Mouse (Mus musculus): ENCODE measurements around the gene Spaca4. TPM values are rescaled to one million over a fixed set of nuclear protein-coding genes. Genes with fewer than 3 reads are reported as not detected.
A peak's percentile ranks its signal among the peaks of the same experiment; 100 is the strongest.

Spaca4 gene
- total and polyA plus RNA-seq, 2 experiments from 2014 or later: not detected

GRCm38 (mm10) chr7:45699523-45700141 is 26.0 kb downstream of the Spaca4 start, which contains the start of gene Car11:
Car11 (plus strand) TSS chr7:45699843.
- Histone ChIP-seq H3K9ac (replicated peaks; ENCODE audit: low read length, poor library complexity, severe bottlenecking) (peak within 1 kb of the TSS; percentile 80), H3K4me2 (ENCODE audit: low read depth, low read length, poor library complexity, severe bottlenecking) (peak within 1 kb of the TSS; percentile 94), H3K4me1 (ENCODE audit: insufficient read depth, low read length) (peaks cover 14% of the 10 kb centered on the region), H3K4me3 (ENCODE audit: low read depth, low read length) (peak within 1 kb of the TSS; percentile 56), H3K27ac (ENCODE audit: low read depth, low read length) (peak within 1 kb of the TSS; percentile 95), H3K27me3 (ENCODE audit: insufficient read depth, low read length) (no peaks in the 10 kb centered on the region), H3K9me3 (ENCODE audit: low read length) (no peaks in the 10 kb centered on the region), H3K36me3 (ENCODE audit: insufficient read depth, low read length) (no peaks in the 10 kb centered on the region)
- DNase-seq (ENCODE audit: low spot score) (peak; percentile 48), ATAC-seq (ENCODE audit: low FRiP score) (peak; percentile 10; the same call in 1 of the 2 replicates)
- no peak for TF ChIP-seq CTCF (IDR thresholded peaks at IDR 0.05)
- under 1% methylated on average over 35 of the region's 36 CpGs for WGBS

GRCm38 (mm10) chr7:45697894-45698293 is 27.7 kb downstream of the Spaca4 start:
- no peak for ATAC-seq (ENCODE audit: low FRiP score)
- no peaks in the 10 kb centered on the region for H3K9me3 ChIP-seq (ENCODE audit: low read length)
- 84% methylated on average over 3 of the region's 7 CpGs for WGBS

GRCm38 (mm10) chr7:45695098-45695497 is 30.5 kb downstream of the Spaca4 start:
- TF ChIP-seq CTCF (IDR thresholded peaks at IDR 0.05): no peak
- DNase-seq (ENCODE audit: low spot score): no peak
- H3K4me3 ChIP-seq (ENCODE audit: low read depth, low read length): no peak overlapping the region
- H3K9ac ChIP-seq (replicated peaks; ENCODE audit: low read length, poor library complexity, severe bottlenecking): no peak overlapping the region
- H3K9me3 ChIP-seq (ENCODE audit: low read length): no peaks in the 10 kb centered on the region
- peaks cover 8% of the 10 kb centered on the region; the same call in 1 of the 2 replicates for H3K4me1 ChIP-seq (ENCODE audit: insufficient read depth, low read length)
- 16% methylated on average over 6 of the region's 6 CpGs for WGBS
- H3K27me3 ChIP-seq (ENCODE audit: insufficient read depth, low read length): no peaks in the 10 kb centered on the region
- no peak overlapping the region for H3K27ac ChIP-seq (ENCODE audit: low read depth, low read length)
- no peaks in the 10 kb centered on the region for H3K36me3 ChIP-seq (ENCODE audit: insufficient read depth, low read length)
- no peak for ATAC-seq (ENCODE audit: low FRiP score)
- no peak overlapping the region for H3K4me2 ChIP-seq (ENCODE audit: low read depth, low read length, poor library complexity, severe bottlenecking)

More at GRCm38 (mm10) chr7:45697894-45698293, 27.7 kb downstream of the Spaca4 start:
- H3K27ac ChIP-seq (ENCODE audit: low read depth, low read length): peak overlapping the region; percentile 95; the same call in 1 of the 2 replicates
- H3K9ac ChIP-seq (replicated peaks; ENCODE audit: low read length, poor library complexity, severe bottlenecking): no peak overlapping the region
- H3K27me3 ChIP-seq (ENCODE audit: insufficient read depth, low read length): no peaks in the 10 kb centered on the region
- DNase-seq (ENCODE audit: low spot score): no peak
- H3K36me3 ChIP-seq (ENCODE audit: insufficient read depth, low read length): no peaks in the 10 kb centered on the region
- H3K4me3 ChIP-seq (ENCODE audit: low read depth, low read length): no peak overlapping the region
- TF ChIP-seq CTCF (IDR thresholded peaks at IDR 0.05): no peak
- H3K4me2 ChIP-seq (ENCODE audit: low read depth, low read length, poor library complexity, severe bottlenecking): no peak overlapping the region
- H3K4me1 ChIP-seq (ENCODE audit: insufficient read depth, low read length): peaks cover 12% of the 10 kb centered on the region

- H3K9me3 ChIP-seq (ENCODE audit: low read length): no peaks in the 10 kb centered on the region
- 92% methylated on average over 50 of the region's 50 CpGs for WGBS
- no peak within 1 kb of the TSS for H3K4me3 ChIP-seq (ENCODE audit: low read depth, low read length)
- H3K27ac ChIP-seq (ENCODE audit: low read depth, low read length): no peak within 1 kb of the TSS
- DNase-seq (ENCODE audit: low spot score) (no peak), ATAC-seq (ENCODE audit: low FRiP score) (no peak)
- TF ChIP-seq CTCF (IDR thresholded peaks at IDR 0.05): no peak
- H3K4me2 ChIP-seq (ENCODE audit: low read depth, low read length, poor library complexity, severe bottlenecking): no peak within 1 kb of the TSS
- peaks cover 8% of the 10 kb centered on the region; the same call in 1 of the 2 replicates for H3K4me1 ChIP-seq (ENCODE audit: insufficient read depth, low read length)
- no peaks in the 10 kb centered on the region for H3K36me3 ChIP-seq (ENCODE audit: insufficient read depth, low read length)
- no peaks in the 10 kb centered on the region for H3K27me3 ChIP-seq (ENCODE audit: insufficient read depth, low read length)
- H3K9ac ChIP-seq (replicated peaks; ENCODE audit: low read length, poor library complexity, severe bottlenecking): no peak within 1 kb of the TSS
Observed at GRCm38 (mm10) chr7:45693921-45694591, 31.6 kb downstream of the Spaca4 start, which contains the start of gene Sec1. Sec1 (minus strand) TSS chr7:45694402.

GRCm38 (mm10) chr7:45692364-45692763 is 33.2 kb downstream of the Spaca4 start:
- WGBS: 77% methylated on average over 2 of the region's 2 CpGs
- H3K9me3 ChIP-seq (ENCODE audit: low read length): no peaks in the 10 kb centered on the region
- H3K4me2 ChIP-seq (ENCODE audit: low read depth, low read length, poor library complexity, severe bottlenecking): no peak overlapping the region
- no peaks in the 10 kb centered on the region for H3K4me1 ChIP-seq (ENCODE audit: insufficient read depth, low read length)
- no peak overlapping the region for H3K4me3 ChIP-seq (ENCODE audit: low read depth, low read length)
- H3K27ac ChIP-seq (ENCODE audit: low read depth, low read length): no peak overlapping the region
- no peaks in the 10 kb centered on the region for H3K36me3 ChIP-seq (ENCODE audit: insufficient read depth, low read length)
- no peak for TF ChIP-seq CTCF (IDR thresholded peaks at IDR 0.05)
- H3K27me3 ChIP-seq (ENCODE audit: insufficient read depth, low read length): no peaks in the 10 kb centered on the region
- H3K9ac ChIP-seq (replicated peaks; ENCODE audit: low read length, poor library complexity, severe bottlenecking): no peak overlapping the region
- ATAC-seq (ENCODE audit: low FRiP score): no peak
- DNase-seq (ENCODE audit: low spot score): no peak

- WGBS: 75% methylated on average over 11 of the region's 11 CpGs
- Histone ChIP-seq H3K27me3 (ENCODE audit: insufficient read depth, low read length) (no peaks in the 10 kb centered on the region), H3K4me1 (ENCODE audit: insufficient read depth, low read length) (no peaks in the 10 kb centered on the region), H3K27ac (ENCODE audit: low read depth, low read length) (no peak overlapping the region), H3K36me3 (ENCODE audit: insufficient read depth, low read length) (no peaks in the 10 kb centered on the region), H3K9me3 (ENCODE audit: low read length) (no peaks in the 10 kb centered on the region), H3K4me3 (ENCODE audit: low read depth, low read length) (no peak overlapping the region), H3K9ac (replicated peaks; ENCODE audit: low read length, poor library complexity, severe bottlenecking) (no peak overlapping the region), H3K4me2 (ENCODE audit: low read depth, low read length, poor library complexity, severe bottlenecking) (no peak overlapping the region)
- DNase-seq (ENCODE audit: low spot score) (no peak), ATAC-seq (ENCODE audit: low FRiP score) (no peak)
- no peak for TF ChIP-seq CTCF (IDR thresholded peaks at IDR 0.05)
Observed at GRCm38 (mm10) chr7:45689800-45690199, 35.8 kb downstream of the Spaca4 start.

All from midbrain, postnatal 0 days (tissue).